Mouse (Mus musculus): ENCODE data around the gene Dnm1.

- TF ChIP-seq POLR2A (IDR thresholded peaks at IDR 0.05; ENCODE audit: insufficient read depth, low read depth, low read length) (no peak), CTCF (IDR thresholded peaks at IDR 0.05) (no peak), EP300 (IDR thresholded peaks at IDR 0.05; ENCODE audit: insufficient read depth, low read depth, low read length) (no peak)
Measured at GRCm38 (mm10) chr2:32353836-32354235, 698 bp upstream of the Dnm1 start.
